Comparison of ENCODE assay signal across 28 mouse cellular contexts in genomic region chr7:67906358-67906757, GRCm38 (mm10). TPM values are rescaled to one million over a fixed set of nuclear protein-coding genes. Genes with fewer than 3 reads are reported as not detected.
A peak's percentile ranks its signal among the peaks of the same experiment; 100 is the strongest.
DNase-seq lines count a peak whose midpoint lies in the region; ATAC-seq lines count a peak whose summit lies in the region.
"Had no signal": no experiment of that assay in that cellular context is flagged by ENCODE, and none has a peak within 500 bp of the region (broad histone marks: within the 10 kb centered on the region; RNA-seq: fewer than 3 reads in every experiment).

No protein-coding gene starts in this region.

- H3K27me3 ChIP-seq in limb, embryonic 11.5 days (ENCODE audit: control insufficient read depth, insufficient read depth, low read length), result no peaks in the 10 kb centered on the region
- no peaks in the 10 kb centered on the region for H3K27me3 ChIP-seq in limb, embryonic 10.5 days (ENCODE audit: low read depth, poor library complexity, severe bottlenecking)
- H3K27me3 ChIP-seq: embryonic facial prominence, embryonic 13.5 days; embryonic facial prominence, embryonic 15.5 days; forebrain, embryonic 12.5 days; Patski had no signal

- H3K9me3 ChIP-seq in limb, embryonic 11.5 days (ENCODE audit: control insufficient read depth, low read length), result no peaks in the 10 kb centered on the region
- H3K9me3 ChIP-seq in limb, embryonic 10.5 days (replicated peaks), result no peaks in the 10 kb centered on the region
- H3K9me3 ChIP-seq: embryonic facial prominence, embryonic 13.5 days; embryonic facial prominence, embryonic 15.5 days; forebrain, embryonic 10.5 days; forebrain, embryonic 12.5 days had no signal

- no peak for ATAC-seq in limb, embryonic 11.5 days (ENCODE audit: insufficient number of reproducible peaks, low FRiP score, low TSS enrichment, low read depth)
- 0 out of 2 replicates have a peak, but pooled peaks have one; percentile 32 for ATAC-seq in common myeloid progenitor, adult 5-6 weeks (replicated peaks; ENCODE audit: low read depth, poor library complexity, severe bottlenecking)
- ATAC-seq in megakaryocyte, adult 5-6 weeks (ENCODE audit: poor library complexity, severe bottlenecking), result peak; percentile 96
- ATAC-seq: activated CD4-positive, CD25-positive, alpha-beta regulatory T cell, adult 4 months; CD4-positive, CD25-positive, alpha-beta regulatory T cell, adult 4 months; forebrain, embryonic 14.5 days; forebrain, embryonic 16.5 days; Patski had no signal

- H3K4me2 ChIP-seq in limb, embryonic 11.5 days (ENCODE audit: low read depth, severe bottlenecking), result no peak overlapping the region
- H3K4me2 ChIP-seq: embryonic facial prominence, embryonic 13.5 days; embryonic facial prominence, embryonic 15.5 days; forebrain, embryonic 12.5 days had no signal

- H3K27ac ChIP-seq in limb, embryonic 11.5 days (replicated peaks; ENCODE audit: low read depth, low read length), result no peak overlapping the region
- no peak overlapping the region for H3K27ac ChIP-seq in limb, embryonic 10.5 days
- H3K27ac ChIP-seq: embryonic facial prominence, embryonic 13.5 days; embryonic facial prominence, embryonic 15.5 days; forebrain, embryonic 10.5 days; forebrain, embryonic 12.5 days had no signal

- H3K36me3 ChIP-seq in limb, embryonic 11.5 days (ENCODE audit: control insufficient read depth, insufficient read depth, low read length), result no peaks in the 10 kb centered on the region
- H3K36me3 ChIP-seq in limb, embryonic 10.5 days, result no peaks in the 10 kb centered on the region
- H3K36me3 ChIP-seq: embryonic facial prominence, embryonic 13.5 days; embryonic facial prominence, embryonic 15.5 days; forebrain, embryonic 10.5 days; forebrain, embryonic 12.5 days; G1E had no signal

- peak; percentile 5 for DNase-seq in limb, embryonic 11.5 days (ENCODE audit: low spot score)
- no peak for DNase-seq in limb, embryonic 10.5 days (ENCODE audit: low spot score)
- no peak for DNase-seq in left cerebral cortex, adult 18-20 months (ENCODE audit: low spot score in 2 of 2)
- no peak for DNase-seq in neural tube, embryonic 10.5 days (ENCODE audit: extremely low spot score, low spot score)
- DNase-seq in ovary, adult 18-20 months (ENCODE audit: low spot score), result no peak
- DNase-seq: adrenal gland, adult 8-10 months; adrenal gland, postnatal 14 days; adrenal gland, postnatal 36 days; B cell, adult 2 months; cerebellum, adult 11-12 months; cerebellum, adult 2 months; cerebellum, adult 9-10 months; cerebellum, postnatal 10 days; cerebellum, postnatal 25 days; embryo, embryonic 11 days had no signal

- H3K9ac ChIP-seq in limb, embryonic 11.5 days (ENCODE audit: low read length), result no peak overlapping the region
- H3K9ac ChIP-seq: embryonic facial prominence, embryonic 13.5 days; embryonic facial prominence, embryonic 15.5 days; forebrain, embryonic 12.5 days had no signal

- no peak overlapping the region for H3K4me3 ChIP-seq in limb, embryonic 11.5 days (ENCODE audit: low read depth, low read length)
- no peak overlapping the region for H3K4me3 ChIP-seq in limb, embryonic 10.5 days
- H3K4me3 ChIP-seq: embryonic facial prominence, embryonic 13.5 days; embryonic facial prominence, embryonic 15.5 days; erythroblast, embryonic 14.5 days; forebrain, embryonic 10.5 days; forebrain, embryonic 12.5 days had no signal

- peaks cover 3% of the 10 kb centered on the region; the same call in 1 of the 2 replicates for H3K4me1 ChIP-seq in limb, embryonic 11.5 days (ENCODE audit: control insufficient read depth, insufficient read depth, low read length)
- peaks cover 19% of the 10 kb centered on the region for H3K4me1 ChIP-seq in limb, embryonic 10.5 days

- 82% methylated on average over 2 of the region's 2 CpGs for WGBS in limb, embryonic 11.5 days
- 86% methylated on average over 2 of the region's 2 CpGs for WGBS in limb, embryonic 10.5 days

RNA-seq across cellular contexts. Expression of gene Igf1r, which starts 46.3 kb away (rescaled TPM):
- polyA plus RNA-seq in limb, embryonic 11.5 days (2014; fragmentation: Nextera tagmentation; extraction: Ambion mirVana), result 27.8 and 29.9 TPM in 2 replicates
- 21.8 and 27.9 TPM in 2 replicates for polyA plus RNA-seq in limb, embryonic 10.5 days (2016; fragmentation: Nextera tagmentation; extraction: Ambion mirVana)
- total RNA-seq in common myeloid progenitor, adult 5-6 weeks (2017), result 31.7 and 35.9 TPM in 2 replicates
- total RNA-seq in megakaryocyte, adult 5-6 weeks (2015), result 18.2 and 18.8 TPM in 2 replicates
- total RNA-seq in megakaryocyte, adult 5-6 weeks (2017), result 12.9 and 17.9 TPM in 2 replicates
- total RNA-seq in left cerebral cortex, adult 18-20 months (2021), result 10 to 100 TPM; 44.8 to 47.0 TPM
